Mouse (Mus musculus) megakaryocyte, adult 5-6 weeks (primary cell): ENCODE data around the gene Fndc1. TPM values are rescaled to one million over a fixed set of nuclear protein-coding genes. Genes with fewer than 3 reads are reported as not detected.

ENCODE experiments used
- ATAC-seq: 2 replicates; pipeline ENCODE4 v1.8.0; 2016; ENCODE audit warnings: mild to moderate bottlenecking, inconsistent platforms; ENCODE audit not compliant: poor library complexity, severe bottlenecking
- total RNA-seq, 2 experiments: library from RNA; stranded (forward) in 1 of 2; stranded (reverse) in 1 of 2; fragments of 153-499, 151-499 nt in 1 of 2; fragments of 221-1000, 200-1000 nt in 1 of 2; gene quantifications; 2 replicates each; pipeline versions ENCODE4 v1.2.3 to v1.2.4; 2015 to 2017

The Fndc1 gene
- total RNA-seq (2015) (not detected in 2 replicates), total RNA-seq (2017) (not detected in 2 replicates)

DNA sequence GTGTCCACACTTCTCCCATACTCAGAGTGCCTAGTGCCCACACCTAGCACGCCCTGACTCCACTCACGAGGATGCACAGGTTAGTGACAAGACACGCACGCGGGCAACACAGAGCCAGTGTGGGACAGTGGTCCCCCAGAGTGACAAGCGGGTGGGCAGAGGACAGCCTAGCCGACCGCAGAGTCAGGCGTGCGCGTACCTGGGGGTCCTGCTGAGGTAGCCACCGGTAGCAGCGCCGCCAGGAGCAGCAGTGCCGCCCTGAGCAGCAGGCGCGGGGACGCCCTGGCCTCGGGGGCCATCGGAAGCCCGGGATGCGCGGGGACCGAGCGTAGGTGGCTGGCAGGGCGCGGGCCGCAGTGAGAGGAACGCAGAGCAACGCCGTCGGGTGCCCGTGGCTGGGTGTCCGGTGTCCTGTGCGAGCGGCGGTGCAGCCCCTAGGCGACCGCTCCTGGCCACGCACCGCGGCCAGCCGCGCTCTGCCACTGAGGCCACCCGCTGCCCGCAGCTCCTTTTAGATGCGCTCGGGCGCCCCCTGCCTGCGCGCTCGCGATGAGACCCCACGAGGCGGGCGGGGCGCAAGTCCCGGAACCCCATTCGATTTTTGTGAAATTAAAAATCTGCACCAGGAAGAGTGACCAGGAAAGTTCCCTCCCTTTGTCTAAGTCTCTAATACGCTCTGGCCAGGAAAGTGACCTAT is at the start of gene Fndc1:
Gene Fndc1 (minus strand): TSS at position 484 of the 697 bp plus-strand sequence.
- ATAC-seq: peak; percentile 71

DNA sequence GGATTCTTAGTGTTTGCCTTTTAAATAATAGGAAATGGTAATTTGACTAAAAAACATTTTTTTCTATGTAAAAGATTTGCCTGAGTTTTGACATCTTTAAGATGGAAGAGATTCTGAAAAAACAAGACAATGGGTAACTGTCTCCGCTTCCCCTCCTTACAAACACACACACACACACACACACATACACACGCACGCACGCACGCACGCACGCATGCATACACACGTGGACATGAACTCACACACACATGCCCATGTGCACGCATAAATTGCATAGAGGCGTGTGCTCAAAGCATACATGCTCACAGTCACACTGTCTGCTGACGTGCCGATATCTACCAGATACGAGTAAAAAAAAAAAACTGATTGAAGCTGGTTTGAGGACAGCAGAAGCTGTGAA is 49.4 kb upstream of the Fndc1 start:
- no peak for ATAC-seq

DNA sequence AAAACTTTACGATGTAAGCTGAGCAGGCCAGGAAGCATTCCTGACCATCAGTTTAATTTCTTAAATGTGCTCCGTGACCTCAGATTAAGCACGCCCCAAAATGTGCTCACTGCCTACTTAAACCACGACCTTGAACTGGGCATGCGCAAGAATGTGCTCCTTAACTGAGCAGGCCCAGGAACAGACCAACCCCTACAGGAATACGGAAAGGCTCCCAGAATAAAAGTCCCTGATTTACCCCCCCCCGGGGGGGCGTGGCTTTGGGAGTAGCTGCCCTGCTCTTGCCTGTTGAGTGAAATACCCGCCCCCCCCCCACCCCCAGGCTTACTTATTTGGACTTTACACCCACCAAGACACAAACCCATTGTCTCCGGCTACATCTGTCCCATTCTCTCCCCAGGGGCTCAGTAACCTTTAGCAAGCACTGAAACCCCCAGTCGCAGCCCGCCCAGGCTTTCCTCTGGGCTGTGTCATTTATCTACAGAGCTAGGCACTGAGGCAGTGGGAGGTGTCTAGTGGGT is 48.9 kb upstream of the Fndc1 start:
- no peak for ATAC-seq

DNA sequence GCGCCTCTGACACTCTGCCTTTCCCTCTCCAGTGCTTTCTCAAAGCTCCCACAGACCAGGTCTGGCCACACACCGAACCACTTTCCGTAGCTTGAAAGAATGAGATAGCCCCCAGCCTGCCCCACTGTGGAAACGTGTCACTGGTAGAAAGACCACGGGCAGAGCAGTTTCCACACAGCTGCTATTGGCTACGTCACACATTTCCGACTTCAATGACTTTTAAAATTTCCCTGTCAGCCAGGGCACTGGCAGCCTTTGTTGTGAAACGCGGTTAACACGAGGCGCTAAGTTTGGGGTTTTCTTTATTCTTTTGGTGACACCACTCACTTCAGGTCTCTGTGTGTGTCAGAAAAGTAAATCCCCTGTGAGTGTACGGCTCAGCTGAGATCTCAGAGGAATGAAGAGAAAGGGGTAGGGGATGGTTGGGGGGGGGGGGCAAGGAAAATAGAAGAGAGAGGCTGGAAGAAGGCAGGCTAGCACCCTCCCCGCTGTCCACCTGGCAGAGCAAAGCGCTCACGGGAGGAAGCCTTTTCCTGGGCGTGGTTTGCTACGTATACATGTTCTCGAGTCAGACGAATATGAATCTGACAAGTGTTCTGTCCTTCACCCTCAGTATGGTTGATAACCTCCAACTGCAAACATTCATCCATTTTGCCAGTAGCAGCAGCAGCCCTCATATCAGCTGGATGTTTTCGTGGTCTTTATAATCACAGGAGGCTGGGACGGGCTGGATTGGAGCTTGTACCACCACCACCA is 47.9 kb upstream of the Fndc1 start:
- ATAC-seq: peak; percentile 73

DNA sequence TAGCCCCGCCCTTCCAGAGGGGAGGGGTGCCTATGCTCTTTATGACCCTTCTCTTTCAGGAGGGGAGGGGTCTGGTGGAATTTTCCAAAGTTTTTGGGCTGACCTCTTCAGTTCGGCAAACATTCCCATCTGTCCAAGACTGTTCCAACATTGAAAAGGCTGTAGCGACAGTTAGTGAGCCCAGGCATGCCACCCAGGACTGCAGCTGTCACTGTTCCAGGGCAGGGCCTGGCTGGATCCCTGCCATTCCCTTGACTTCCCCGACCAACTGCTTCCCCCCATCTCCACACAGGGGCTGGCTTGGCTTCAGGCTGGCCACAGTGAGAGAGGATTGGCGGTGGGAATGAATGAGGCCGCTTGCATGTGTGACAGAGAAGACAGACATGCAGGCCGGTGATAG is 46.3 kb upstream of the Fndc1 start:
- no peak for ATAC-seq

DNA sequence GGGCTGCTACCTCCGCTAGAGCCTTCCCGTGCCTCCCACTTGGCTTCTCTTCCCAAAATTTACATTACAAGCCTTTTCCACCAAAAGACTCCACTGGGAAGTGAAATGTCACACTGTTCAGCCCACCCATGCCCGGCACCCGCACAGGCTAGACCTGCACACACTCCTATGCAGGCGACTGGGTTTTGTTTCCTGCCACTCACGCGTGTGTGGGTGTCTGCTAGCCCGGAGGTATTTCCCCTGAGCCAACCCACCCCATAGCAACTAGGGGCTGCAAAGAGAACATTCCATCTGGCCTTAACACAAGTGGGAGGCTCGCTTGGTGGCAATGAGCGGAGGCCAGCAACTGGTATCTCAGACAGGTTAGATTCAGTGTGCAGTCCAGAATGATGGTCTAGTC is 44.7 kb upstream of the Fndc1 start:
- no peak for ATAC-seq

DNA sequence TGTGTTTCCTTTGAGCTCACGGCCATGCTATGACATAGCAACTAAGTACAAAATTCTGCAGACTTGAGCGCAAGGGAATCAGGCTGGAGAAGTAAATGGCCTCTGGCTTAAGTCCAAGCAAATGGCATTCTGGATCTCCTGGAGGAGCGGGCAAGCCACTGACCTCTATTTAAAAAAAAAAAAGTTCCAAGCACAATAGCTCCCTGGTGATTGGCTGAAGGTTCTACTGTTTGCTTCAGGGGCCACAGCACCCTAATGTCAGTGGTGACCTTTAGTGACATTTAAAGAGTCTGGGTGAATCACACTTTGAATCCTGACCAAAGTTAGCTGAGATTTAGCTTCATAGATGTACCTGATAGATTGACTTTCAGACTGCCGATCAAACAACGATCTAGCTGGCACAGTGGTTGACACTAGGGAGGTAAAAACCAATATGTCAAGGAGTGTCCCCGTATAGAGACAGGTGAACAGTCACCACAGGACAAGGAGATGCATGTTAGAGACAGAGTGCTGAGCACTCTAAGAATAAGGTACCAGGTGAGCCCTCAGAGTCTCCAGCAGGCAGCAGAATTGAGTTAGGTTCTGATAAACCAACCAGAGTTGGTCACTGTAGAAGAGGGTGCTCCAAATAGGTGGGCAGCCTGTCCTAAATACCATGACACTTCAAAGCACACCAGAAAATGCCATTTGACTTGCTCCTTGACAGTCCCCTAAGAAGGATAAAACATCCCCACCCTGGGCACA is 43.9 kb upstream of the Fndc1 start:
- no peak for ATAC-seq

DNA sequence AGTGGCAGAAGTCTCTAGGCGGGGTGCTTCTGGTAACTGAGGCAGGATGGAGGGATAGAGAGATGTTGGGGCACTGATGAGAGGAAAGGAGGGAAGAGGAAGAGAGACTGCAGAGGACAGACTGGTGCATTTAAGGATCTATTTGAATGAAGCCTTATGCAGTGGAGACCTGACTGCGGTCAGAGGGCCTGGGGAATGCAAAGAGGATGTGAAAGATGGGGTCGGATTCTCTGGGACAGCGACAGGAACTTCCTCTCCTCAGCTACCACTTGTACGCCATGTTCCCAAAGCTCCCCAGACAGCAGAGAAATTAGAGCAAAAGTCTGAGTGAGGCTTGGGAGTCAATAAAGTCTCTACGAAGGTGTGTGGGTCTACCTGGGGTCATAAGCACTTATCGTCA is 42.0 kb upstream of the Fndc1 start:
- peak; percentile 73 for ATAC-seq

DNA sequence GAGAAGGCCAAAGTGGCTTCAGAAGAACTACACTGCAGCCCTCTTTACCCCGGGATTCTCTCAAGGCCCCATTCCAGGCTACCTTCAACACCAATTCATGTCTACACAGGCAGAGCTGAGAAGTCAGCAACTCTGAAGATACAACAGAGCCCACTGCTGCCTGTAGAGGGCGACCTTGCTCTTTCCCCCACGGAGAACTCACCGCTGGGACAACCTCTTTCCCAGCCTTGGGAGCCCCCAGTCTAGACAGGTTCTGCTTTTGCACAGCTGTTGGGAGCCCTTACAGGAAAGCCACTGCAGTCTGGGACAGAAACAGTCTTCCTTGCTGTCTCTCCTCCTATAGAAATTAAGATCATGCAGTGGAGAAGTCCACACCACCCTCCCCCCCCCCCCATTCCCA is 41.5 kb upstream of the Fndc1 start:
- ATAC-seq: peak; percentile 82

DNA sequence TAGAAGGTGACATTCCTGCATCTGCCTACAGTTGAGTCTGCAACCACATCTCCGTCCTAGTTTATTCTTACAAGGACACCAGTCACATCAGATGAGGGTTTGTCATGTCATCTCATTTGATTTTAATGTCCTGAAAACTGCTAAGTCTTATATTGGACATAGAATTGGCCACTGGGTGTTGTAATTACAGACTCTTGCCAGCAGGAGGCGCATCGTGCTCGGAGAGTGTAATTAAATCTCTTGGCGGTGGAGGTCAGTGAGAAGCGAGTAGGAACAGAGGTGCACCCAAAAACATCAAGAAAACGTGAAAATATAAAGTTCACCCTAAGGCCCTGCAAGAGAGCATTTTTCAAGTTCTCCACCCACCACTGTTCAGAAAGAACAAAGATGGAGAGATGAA is 37.6 kb upstream of the Fndc1 start:
- ATAC-seq: peak; percentile 41; the same call in 1 of the 2 replicates

DNA sequence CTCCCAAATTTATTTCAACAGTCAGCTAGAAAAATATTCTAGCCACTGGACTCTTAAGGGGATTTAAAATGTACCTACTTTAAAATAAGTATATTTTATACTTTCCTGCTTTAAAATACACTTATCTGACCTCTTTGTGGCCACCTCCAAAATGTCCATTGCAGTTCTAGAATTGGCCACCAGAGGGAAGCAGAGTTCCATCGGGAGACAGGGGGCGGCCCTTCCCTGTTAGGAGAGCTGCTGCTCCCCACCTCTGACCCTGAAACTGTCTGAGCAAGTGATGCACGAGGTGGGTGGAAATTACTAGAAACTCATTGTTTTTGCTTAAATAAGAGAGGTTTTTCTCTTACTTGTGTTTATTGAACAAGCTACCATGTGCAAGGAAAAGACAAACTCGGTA is 36.6 kb upstream of the Fndc1 start:
- peak; percentile 73 for ATAC-seq

DNA sequence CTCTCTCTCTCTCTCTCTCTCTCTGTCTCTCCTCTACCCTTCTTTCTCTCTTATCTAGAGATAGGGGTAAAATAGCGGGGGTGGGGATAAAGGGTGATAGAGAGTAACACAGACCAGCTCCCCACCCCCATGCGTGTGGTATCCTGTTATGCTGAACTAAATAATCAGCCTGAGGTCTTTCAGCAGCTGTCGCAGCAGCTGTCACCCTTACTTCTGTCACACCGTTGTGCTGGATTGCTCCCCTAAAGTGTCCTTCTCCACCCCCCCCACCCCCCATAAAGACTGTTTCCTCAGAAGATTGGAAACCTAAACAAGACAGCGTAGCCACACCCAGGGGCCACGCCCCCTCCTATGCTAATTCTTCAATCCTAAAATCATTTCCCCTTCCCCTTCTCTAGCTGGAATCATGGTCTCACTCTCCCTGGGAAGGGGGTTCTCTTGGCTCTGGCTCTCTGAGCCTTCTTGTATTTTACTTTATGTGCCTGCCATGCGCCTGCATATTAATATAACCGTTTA is 33.8 kb upstream of the Fndc1 start:
- no peak for ATAC-seq

DNA sequence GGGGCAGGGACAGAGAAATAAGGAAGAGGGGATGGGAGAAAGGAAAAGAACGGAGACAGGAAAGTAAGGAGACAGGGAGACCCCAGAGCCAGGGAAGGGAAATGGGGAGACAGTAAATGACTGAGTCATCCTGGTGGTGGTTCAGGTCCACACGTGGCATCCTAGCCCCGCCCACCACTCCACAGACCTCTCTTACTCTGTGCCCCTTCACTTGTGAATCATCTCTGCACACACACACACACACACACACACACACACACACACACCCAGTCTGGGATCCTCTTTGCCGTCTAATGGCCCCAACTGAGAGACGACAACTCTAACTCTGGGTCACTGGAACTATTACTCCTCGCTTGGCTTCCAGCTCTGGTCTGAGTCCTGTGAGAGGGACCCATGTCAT is 30.6 kb upstream of the Fndc1 start:
- no peak for ATAC-seq

DNA sequence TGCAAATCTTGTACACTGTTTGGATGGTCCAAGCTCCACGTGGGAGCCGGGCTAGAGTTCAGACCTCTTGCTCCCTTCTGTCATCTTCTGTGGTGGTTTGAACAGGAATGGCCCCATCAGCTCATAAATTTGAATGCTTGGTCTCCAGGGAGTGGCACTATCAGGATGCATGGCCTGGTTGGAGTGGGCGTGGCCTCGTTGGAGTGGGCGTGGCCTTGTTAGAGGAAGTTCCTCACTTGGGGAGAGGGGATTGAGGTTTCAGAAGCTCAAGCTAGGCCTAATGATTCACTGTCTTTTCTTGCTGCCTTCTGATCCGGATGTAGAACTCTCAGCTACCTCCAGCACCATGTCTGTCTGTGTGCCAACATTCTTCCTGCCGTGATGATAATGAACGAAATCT is 28.7 kb upstream of the Fndc1 start:
- ATAC-seq: 0 out of 2 replicates have a peak, but pooled peaks have one; percentile 38

DNA sequence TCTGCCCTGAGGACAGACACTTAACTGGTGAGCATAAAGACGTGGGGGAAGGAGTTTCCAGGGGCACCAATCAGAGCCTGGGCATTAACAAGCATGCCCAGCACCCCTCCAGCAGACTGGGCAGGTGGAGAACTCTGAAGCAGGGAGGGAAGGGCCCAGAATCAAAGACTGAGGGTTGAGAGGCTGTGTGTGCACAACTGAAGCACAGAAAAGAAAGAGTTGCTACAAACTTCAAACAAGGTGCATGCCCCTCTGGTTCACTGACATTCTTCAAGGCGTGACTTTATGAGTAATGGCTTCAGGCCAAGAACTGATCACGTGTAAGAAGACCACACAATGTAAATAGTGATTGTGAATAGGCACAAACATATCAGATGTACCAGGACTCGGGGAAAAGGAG is 24.9 kb upstream of the Fndc1 start:
- ATAC-seq: no peak

DNA sequence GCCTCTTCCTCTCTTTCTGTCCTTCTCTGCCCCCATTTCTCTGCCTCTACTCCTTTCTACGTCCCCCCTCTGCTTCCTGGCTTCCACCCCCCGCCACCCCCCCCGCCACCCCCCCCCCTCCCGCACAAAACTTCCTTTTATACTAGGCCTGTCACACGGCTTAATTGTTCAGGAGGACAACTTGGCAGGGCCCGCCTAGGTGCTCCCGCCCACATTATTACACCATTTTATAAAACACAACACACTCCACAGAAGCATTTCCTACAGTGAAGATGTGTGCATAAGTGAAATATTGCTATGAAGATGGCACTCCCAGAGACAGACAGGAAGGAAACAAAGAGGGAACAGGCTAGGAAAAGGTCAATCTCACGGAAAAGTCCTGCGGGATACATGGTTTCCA is 24.4 kb upstream of the Fndc1 start:
- no peak for ATAC-seq

DNA sequence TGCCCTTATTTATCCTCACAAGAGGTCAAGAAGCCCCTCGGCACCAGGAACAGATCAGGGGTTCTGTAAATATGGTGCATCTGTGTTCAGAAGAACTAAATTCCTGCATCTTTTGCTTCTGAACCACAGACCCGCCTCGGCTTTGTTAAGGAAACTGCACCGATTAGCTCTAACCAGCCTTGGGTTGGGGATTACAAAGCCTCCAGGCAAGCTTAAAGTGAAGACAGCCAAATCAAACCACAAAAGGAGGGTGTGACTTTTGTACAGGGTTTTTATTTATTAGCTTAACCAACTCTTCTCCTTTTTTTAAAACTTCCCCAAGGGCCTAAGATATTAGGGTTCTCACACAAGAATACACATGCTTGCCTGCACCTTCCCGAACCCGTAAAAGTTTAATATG is 23.1 kb upstream of the Fndc1 start:
- ATAC-seq: 0 out of 2 replicates have a peak, but pooled peaks have one; percentile 24

DNA sequence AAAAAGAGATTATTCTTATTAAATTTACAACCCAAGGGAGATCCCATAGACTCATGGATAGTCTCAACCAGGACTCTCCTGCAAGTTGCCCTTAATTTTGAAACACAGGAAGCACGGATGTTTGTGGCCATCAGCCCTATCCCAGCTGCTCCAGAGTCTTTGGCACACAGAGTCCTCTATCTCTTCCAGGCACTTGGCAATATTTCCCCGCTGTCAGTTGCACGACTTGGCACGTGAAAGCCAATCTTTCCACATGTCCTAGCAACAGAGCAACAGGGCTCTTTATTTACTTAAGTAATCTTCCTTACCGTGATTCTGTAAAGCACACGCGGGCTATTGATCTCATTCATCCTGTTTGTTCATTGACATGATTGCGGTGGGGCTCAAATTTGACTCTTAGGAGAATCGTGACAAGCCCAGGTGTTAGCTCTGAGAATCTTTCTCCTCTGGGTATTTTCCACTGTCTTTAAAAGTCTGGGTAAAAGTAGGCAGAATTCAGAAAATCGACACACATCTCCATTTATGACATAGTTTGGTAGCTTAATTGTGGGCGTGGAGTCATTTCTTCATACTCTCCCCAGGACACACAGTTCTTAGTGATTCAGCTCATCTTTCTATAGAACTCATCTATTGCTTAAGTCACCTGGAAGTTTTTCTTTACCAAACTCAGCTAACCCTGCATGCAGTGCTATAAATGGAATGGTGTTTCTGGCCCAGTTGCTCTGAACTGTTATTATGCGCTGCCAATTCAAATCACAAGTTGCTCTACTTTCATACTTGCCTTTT is 13.6 kb upstream of the Fndc1 start:
- no peak for ATAC-seq

DNA sequence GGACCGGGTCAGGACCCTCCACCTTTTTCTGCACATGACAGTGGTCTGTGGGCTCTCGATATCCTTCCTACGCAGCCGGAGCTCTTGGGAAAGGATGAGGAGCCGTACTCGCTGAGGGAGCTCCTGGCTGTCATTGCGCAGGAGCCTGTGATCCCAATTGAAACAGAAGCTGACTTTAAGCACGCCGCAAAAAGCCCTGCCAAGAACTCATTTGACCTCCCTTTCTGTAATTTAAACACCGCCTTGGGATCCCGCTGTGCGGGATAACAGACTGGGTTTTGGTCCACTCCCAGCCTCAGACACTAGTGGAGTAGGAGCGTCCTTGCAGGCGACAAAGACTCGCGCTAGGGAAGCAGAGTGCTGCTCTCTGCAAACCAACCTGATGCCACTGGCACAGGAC is 484 bp upstream of the Fndc1 start:
- ATAC-seq: no peak

DNA sequence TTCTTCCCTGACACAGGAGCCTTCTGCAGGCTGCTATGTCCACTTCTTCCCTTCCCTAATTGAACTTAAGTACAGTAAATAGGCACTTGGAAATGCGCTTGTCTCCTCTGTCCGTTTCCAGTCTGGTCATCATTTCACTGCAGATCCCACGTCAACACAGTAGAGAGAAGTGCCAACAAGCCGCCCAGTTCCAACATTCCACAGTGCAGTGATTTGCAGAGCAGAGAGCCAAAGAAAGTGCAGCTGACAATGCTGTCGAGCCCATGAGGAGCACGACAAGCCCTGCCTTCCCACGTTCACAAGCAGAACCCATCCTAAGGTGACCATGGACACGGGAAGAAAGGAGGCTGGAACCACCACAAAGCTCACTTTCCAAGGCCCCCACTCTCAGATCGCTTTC is 1.7 kb downstream of the Fndc1 start:
- ATAC-seq: no peak
